22 mouse cellular contexts compared by ENCODE assay signal in genomic region chr10:26079678-26080077, GRCm38 (mm10). TPM values are rescaled to one million over a fixed set of nuclear protein-coding genes. Genes with fewer than 3 reads are reported as not detected.
DNase-seq lines count a peak whose midpoint lies in the region; ATAC-seq and TF ChIP-seq lines count a peak whose summit lies in the region.
"Had no signal": no experiment of that assay in that cellular context is flagged by ENCODE, and none has a peak within 500 bp of the region (broad histone marks: within the 10 kb centered on the region; RNA-seq: fewer than 3 reads in every experiment).

No protein-coding gene starts in this region.

- no peak for ATAC-seq in midbrain, embryonic 14.5 days (ENCODE audit: low FRiP score, low TSS enrichment)
- no peak for ATAC-seq in erythroblast, adult 5-6 weeks (replicated peaks; ENCODE audit: low FRiP score, poor library complexity, severe bottlenecking)
- no peak for ATAC-seq in liver, embryonic 11.5 days (replicated peaks; ENCODE audit: low FRiP score)

- H3K9me3 ChIP-seq in midbrain, embryonic 14.5 days (ENCODE audit: control insufficient read depth, low read length): no peaks in the 10 kb centered on the region
- no peaks in the 10 kb centered on the region for H3K9me3 ChIP-seq in liver, embryonic 11.5 days (ENCODE audit: control insufficient read depth, low read length)
- H3K9me3 ChIP-seq: embryonic facial prominence, embryonic 10.5 days; embryonic facial prominence, embryonic 12.5 days; forebrain, embryonic 10.5 days; forebrain, embryonic 12.5 days had no signal

- H3K27me3 ChIP-seq in C2C12 (ENCODE audit: control insufficient read depth, insufficient read depth, insufficient read length) (no peaks in the 10 kb centered on the region), myocyte (ENCODE audit: control insufficient read depth, insufficient read depth, insufficient read length) (no peaks in the 10 kb centered on the region)
- no peaks in the 10 kb centered on the region for H3K27me3 ChIP-seq in midbrain, embryonic 14.5 days (ENCODE audit: control insufficient read depth, insufficient read depth, low read length)
- H3K27me3 ChIP-seq in liver, embryonic 11.5 days (replicated peaks; ENCODE audit: control insufficient read depth, insufficient read depth, low read length): peaks cover 18% of the 10 kb centered on the region

- 85% methylated on average over 3 of the region's 3 CpGs for WGBS in midbrain, embryonic 14.5 days
- WGBS in liver, embryonic 11.5 days: 64% methylated on average over 3 of the region's 3 CpGs

- TF ChIP-seq POLR2A in myocyte (IDR thresholded peaks at IDR 0.05; ENCODE audit: insufficient read length, low read depth): no peak

- H3K79me3 ChIP-seq in C2C12 (ENCODE audit: low read depth): no peaks in the 10 kb centered on the region

- DNase-seq in 3T3-L1 (ENCODE audit: low read depth, low spot score) (peak; percentile 72), NIH3T3 (ENCODE audit: low read depth) (peak; percentile 48)
- no peak for DNase-seq in midbrain, embryonic 14.5 days
- no peak for DNase-seq in liver, embryonic 11.5 days (ENCODE audit: low spot score)
- DNase-seq: adrenal gland, adult 2 months; adrenal gland, postnatal 10 days; adrenal gland, postnatal 25 days; B cell, adult 2 months; cerebellum, adult 11-12 months; cerebellum, adult 2 months; cerebellum, adult 9-10 months; cerebellum, postnatal 10 days; cerebellum, postnatal 25 days had no signal

- no peak overlapping the region for H3K9ac ChIP-seq in midbrain, embryonic 14.5 days (replicated peaks; ENCODE audit: low read length)
- no peak overlapping the region for H3K9ac ChIP-seq in liver, embryonic 11.5 days (ENCODE audit: low read depth, low read length)
- H3K9ac ChIP-seq: embryonic facial prominence, embryonic 12.5 days; forebrain, embryonic 12.5 days had no signal

- H3K4me2 ChIP-seq in myocyte (ENCODE audit: low read depth): peak overlapping the region; percentile 65
- H3K4me2 ChIP-seq in midbrain, embryonic 14.5 days (ENCODE audit: low read length): no peak overlapping the region
- H3K4me2 ChIP-seq in liver, embryonic 11.5 days: no peak overlapping the region

- H3K36me3 ChIP-seq in C2C12 (ENCODE audit: control insufficient read depth, insufficient read depth) (no peaks in the 10 kb centered on the region), myocyte (ENCODE audit: control insufficient read depth, insufficient read depth) (no peaks in the 10 kb centered on the region)
- no peaks in the 10 kb centered on the region for H3K36me3 ChIP-seq in midbrain, embryonic 14.5 days (ENCODE audit: control insufficient read depth, insufficient read depth, low read length)
- no peaks in the 10 kb centered on the region for H3K36me3 ChIP-seq in liver, embryonic 11.5 days (ENCODE audit: control insufficient read depth, insufficient read depth, low read length)
- H3K36me3 ChIP-seq: embryonic facial prominence, embryonic 10.5 days; embryonic facial prominence, embryonic 12.5 days; forebrain, embryonic 10.5 days; forebrain, embryonic 12.5 days had no signal

- H3K4me3 ChIP-seq in C2C12 (ENCODE audit: insufficient read depth, poor library complexity, severe bottlenecking) (no peak overlapping the region), myocyte (no peak overlapping the region)
- H3K4me3 ChIP-seq in midbrain, embryonic 14.5 days (replicated peaks; ENCODE audit: low read depth, low read length): no peak overlapping the region
- no peak overlapping the region for H3K4me3 ChIP-seq in liver, embryonic 11.5 days (ENCODE audit: low read depth, low read length)
- H3K4me3 ChIP-seq: erythroblast, embryonic 14.5 days had no signal

- peaks cover 8% of the 10 kb centered on the region; the same call in 1 of the 2 replicates for H3K4me1 ChIP-seq in midbrain, embryonic 14.5 days (ENCODE audit: control insufficient read depth, insufficient read depth, low read length)
- H3K4me1 ChIP-seq in liver, embryonic 11.5 days (replicated peaks; ENCODE audit: control insufficient read depth, insufficient read depth, low read length): no peaks in the 10 kb centered on the region
- H3K4me1 ChIP-seq: embryonic facial prominence, embryonic 12.5 days had no signal

- TF ChIP-seq CTCF in C2C12 (IDR thresholded peaks at IDR 0.05; ENCODE audit: control insufficient read depth, insufficient read depth, insufficient read length): no peak

- H3ac ChIP-seq in C2C12 (ENCODE audit: control insufficient read depth, insufficient read length, low read depth) (no peak overlapping the region), myocyte (ENCODE audit: control insufficient read depth, insufficient read length) (no peak overlapping the region)

- H3K79me2 ChIP-seq in C2C12 (ENCODE audit: control insufficient read depth, insufficient read depth) (no peaks in the 10 kb centered on the region), myocyte (ENCODE audit: control insufficient read depth, insufficient read depth) (no peaks in the 10 kb centered on the region)

- no peak overlapping the region for H3K27ac ChIP-seq in midbrain, embryonic 14.5 days (replicated peaks; ENCODE audit: low read depth, low read length)
- H3K27ac ChIP-seq in liver, embryonic 11.5 days (ENCODE audit: low read depth, low read length): no peak overlapping the region
- H3K27ac ChIP-seq: embryonic facial prominence, embryonic 10.5 days; embryonic facial prominence, embryonic 12.5 days; forebrain, embryonic 10.5 days; forebrain, embryonic 12.5 days had no signal

TF ChIP-seq in C2C12, 6 proteins besides CTCF, POLR2A, EP300 and RAD21:
- TF ChIP-seq FOSL1 (IDR thresholded peaks at IDR 0.05; ENCODE audit: insufficient read depth, low read length, poor library complexity, severe bottlenecking) (peak; percentile 63), MAX (IDR thresholded peaks at IDR 0.05) (no peak)

TF ChIP-seq in myocyte, 11 proteins besides CTCF, POLR2A, EP300 and RAD21:
- TF ChIP-seq TCF12 (IDR thresholded peaks at IDR 0.05; ENCODE audit: insufficient read depth, poor library complexity, severe bottlenecking) (no peak), REST (IDR thresholded peaks at IDR 0.05; ENCODE audit: insufficient read depth, insufficient read length) (no peak), E2F4 (IDR thresholded peaks at IDR 0.05; ENCODE audit: insufficient read depth) (no peak), TCF3 (IDR thresholded peaks at IDR 0.05; ENCODE audit: insufficient read length, low read depth) (no peak)

RNA-seq across cellular contexts. Expression of gene Tmem200a, which starts 0.8 kb away (rescaled TPM):
- 1.6 TPM for polyA plus RNA-seq in C2C12 (2012; fragmentation: generic; extraction: Trizol)
- polyA plus RNA-seq in myocyte (2012; fragmentation: generic; extraction: Trizol): 1.4 TPM
- polyA plus RNA-seq in midbrain, embryonic 14.5 days (2014; fragmentation: Nextera tagmentation; extraction: Ambion mirVana): 32.8 and 37.7 TPM in 2 replicates
- total RNA-seq in erythroblast, adult 5-6 weeks (2015; ENCODE audit: low replicate concordance): not detected in 2 replicates
- 0.42 TPM in 1 of 2 replicates, not detected in the other for total RNA-seq in erythroblast, adult 5-6 weeks (2017; ENCODE audit: low replicate concordance)
- polyA plus RNA-seq in liver, embryonic 11.5 days (2014; fragmentation: Nextera tagmentation; extraction: Ambion mirVana): 1.5 and 2.1 TPM in 2 replicates
- total RNA-seq: MEL had no signal
- polyA plus RNA-seq: erythroblast, embryonic 14.5 days had no signal

RNA-seq across cellular contexts. Expression of gene Gm9767, which starts 1.6 kb away (rescaled TPM):
- polyA plus RNA-seq in C2C12 (2012; fragmentation: generic; extraction: Trizol) (0.15 TPM), myocyte (2012; fragmentation: generic; extraction: Trizol) (0.10 TPM)
- 0.78 and 2.1 TPM in 2 replicates for polyA plus RNA-seq in midbrain, embryonic 14.5 days (2014; fragmentation: Nextera tagmentation; extraction: Ambion mirVana)
- total RNA-seq in erythroblast, adult 5-6 weeks (2015; ENCODE audit: low replicate concordance): not detected in 2 replicates
- total RNA-seq in erythroblast, adult 5-6 weeks (2017; ENCODE audit: low replicate concordance): not detected in 2 replicates
- not detected in 2 replicates for polyA plus RNA-seq in liver, embryonic 11.5 days (2014; fragmentation: Nextera tagmentation; extraction: Ambion mirVana)
- total RNA-seq: adrenal gland, postnatal 10 days; MEL had no signal
- polyA plus RNA-seq: embryonic facial prominence, embryonic 10.5 days; erythroblast, embryonic 14.5 days had no signal

Comparison
In these comparisons a context has a peak if more than half of its experiments do, and no peak if none do; other contexts are left out.
1. DNase-seq: peak in 3T3-L1 (single experiment) and NIH3T3 (single experiment); none in midbrain, embryonic 14.5 days (single experiment) and liver, embryonic 11.5 days (single experiment).
2. RNA of gene Tmem200a, which starts 0.8 kb away (polyA plus RNA-seq): 32.8 to 37.7 TPM in midbrain, embryonic 14.5 days; 1.5 to 2.1 TPM in liver, embryonic 11.5 days, 1.6 TPM in C2C12 (single experiment) and 1.4 TPM in myocyte (single experiment); every median in the first group is over 10 times any median in the second.